Mouse (Mus musculus): ENCODE data around the gene Yrdc.

The Yrdc gene

GRCm38 (mm10) chr4:124850261-124850913 lies at the start of gene Yrdc:
Yrdc (plus strand) TSS chr4:124850679.
- DNase-seq (ENCODE audit: low read depth), result peak; percentile 98

DNA sequence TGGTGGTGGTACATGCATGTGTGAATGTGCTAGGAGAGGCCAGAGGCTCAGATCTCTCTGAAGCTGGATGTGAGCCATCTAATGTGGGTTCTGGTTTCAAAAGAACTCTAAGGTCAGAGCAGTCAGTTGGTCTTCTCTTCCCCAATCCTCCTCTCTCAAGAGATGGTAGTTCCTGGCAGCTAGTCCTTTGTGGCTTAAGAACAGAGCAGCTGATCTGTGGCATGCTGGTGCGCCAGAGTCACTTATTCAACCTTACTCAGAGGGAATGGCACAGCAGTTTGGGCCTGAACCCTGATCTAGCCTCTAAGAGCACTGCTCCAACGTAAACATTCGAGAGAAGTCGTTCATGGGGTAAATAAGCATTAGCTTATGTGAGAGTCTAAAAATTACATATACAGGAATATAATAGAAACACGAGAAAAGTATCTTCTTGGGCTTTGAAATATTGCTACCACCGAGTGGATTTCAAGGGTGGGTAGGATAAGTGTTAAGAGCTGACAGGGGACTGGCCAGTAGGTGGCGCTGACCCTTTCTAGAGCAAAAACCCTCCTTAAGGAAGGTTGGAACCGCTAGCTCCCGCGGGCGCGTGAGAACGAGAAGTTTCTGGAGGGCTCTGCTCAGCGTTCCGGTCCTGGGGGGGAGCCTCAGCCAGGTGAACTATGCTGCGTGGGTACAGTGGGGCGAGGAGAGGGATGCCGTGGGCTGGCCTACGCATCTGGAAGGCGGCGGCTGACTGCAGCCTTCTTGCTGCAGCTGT lies 48.7 kb upstream of the Yrdc start, which contains the start of gene Mtf1:
Mtf1 (plus strand) TSS at position 553 of the 757 bp plus-strand sequence.
- peak; percentile 97 for DNase-seq (ENCODE audit: low read depth)

DNA sequence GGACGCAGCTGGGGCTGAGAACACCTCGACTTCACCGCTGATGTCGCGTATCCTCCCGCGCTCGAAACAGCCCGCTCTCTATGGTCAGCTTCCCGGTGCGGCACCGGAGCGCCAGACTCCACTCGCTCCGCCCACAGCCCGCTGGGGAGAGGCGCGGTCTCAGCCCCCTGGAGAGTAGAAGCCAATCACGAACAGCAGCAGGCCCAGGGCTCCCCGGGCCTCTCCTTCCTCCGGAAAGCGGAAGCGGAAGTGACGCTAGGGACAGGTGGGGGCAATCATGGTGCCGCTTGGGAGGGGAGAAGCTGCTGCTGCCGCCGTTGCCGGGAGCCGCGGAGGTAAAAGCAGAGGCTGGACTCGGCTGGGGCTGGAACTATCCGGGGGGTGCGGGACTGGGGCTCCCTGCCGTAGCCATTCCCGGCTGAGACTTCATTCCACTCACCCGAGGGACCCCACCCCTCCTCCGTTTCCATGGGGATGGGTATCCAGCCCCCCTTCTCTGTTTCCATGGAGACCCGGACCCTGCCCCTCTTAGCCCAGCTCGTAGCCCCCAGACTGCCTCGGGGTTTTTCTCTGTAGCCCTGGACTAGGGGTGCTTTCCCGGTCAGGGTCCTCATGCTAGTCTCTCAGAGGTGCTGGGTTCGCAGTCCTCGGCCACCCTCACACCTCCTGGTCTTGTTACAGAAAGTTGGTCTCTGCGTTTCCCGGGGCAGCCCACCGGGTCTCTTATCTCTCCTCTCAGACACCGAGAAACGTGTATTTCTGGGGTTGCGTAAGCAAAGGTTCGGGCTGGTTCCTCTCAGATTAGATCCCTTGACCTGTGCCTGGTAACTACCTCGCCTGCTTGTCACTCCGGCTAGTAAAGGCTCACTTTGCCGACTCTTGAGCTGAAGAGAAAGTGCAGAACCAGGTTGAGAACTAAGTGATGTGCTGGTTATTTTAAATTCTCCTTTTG lies 47.9 kb upstream of the Yrdc start:
- peak; percentile 98 for DNase-seq (ENCODE audit: low read depth)

DNA sequence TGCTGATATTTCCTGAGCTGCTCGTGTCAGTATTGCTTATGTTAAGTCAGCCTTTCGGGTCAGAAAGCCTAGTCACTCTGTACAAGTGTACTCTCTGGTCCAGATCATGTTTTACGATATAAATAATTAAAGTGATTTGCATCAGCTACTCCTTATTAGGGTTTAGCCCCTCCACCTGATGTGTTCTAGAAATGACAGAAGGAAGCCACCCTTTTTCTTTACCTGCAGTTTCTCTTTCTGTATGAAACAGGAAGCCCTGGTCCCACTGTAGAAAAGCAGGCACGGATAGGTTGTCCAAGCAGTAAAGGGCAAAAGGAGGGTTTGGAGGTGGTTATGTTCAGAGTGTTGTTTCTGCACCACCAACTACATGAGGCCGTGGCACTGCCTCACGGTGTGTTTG lies 47.1 kb upstream of the Yrdc start:
- no peak for DNase-seq (ENCODE audit: low read depth)

DNA sequence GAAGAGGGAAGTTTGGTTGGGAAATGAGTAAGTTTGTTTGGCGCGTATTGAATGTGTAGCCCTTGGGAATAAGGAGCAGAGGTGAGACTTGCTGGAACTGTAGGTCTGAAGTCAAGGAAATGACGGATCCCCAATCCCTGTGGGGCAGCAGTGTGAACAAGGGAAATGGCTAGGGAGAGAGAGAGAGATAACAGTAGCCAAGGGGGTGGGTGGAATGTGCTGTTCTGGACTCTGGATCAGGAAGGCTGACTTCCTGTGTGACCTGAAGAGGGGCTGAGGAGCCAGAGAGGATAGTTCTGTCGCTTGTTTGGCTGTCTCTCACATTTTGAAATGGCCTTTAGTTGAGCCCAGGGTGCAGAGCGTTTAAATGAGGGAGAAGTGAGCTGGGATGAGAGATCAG lies 42.0 kb upstream of the Yrdc start:
- DNase-seq (ENCODE audit: low read depth), result no peak

DNA sequence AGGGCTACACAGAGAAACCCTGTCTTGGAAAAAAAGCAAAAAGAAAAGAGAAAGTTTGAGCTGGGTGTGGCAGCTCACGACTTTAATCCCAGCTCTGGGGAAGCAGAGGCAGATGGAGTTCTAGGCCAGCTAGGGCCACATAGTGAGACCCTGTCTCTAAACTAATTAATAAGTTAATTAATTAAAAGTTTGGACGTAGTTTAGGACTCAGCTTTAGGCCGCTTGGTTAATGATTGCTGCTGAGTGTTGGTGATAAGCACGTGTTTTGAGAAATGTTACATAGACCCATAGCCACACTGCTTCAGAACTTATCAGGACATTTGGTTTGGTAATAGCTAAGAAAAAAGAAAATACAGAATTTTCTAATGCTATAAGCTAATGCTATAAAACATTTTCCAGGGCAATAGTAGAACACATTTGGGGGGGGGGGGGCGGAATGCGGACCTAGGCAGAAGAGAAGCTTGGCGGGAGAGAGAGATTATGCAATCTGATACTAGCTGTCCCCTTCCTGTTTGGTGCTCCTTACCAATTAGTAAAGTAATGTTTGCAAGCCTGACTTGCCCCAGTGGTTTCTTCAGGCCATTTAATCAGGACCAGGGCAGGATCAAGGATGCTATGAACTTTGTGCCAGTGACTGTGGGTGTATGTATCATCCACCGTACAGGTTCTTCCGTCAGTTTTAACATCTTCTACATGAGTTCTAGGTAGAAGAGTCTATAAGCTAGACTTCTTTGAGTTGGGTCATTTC lies 41.2 kb upstream of the Yrdc start:
- DNase-seq (ENCODE audit: low read depth), result no peak

DNA sequence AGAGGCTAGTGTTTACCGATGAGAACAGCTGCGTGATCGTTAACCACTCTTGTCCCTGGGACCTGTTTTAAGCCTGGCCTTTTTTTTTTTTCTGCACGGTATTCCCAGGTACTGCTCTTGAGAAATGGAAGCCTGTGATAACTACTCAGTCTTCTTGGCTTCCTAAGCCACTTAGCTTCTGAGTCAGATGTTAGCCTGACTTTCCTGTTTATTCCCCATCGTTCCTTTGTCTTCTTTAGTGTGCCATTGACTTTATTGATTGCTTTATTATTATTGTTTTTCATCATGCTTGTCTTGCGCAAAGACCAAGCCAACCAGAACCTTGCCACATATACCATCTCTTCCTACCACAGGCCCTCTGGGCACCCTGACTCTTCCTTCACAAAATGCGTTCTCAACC lies 40.4 kb upstream of the Yrdc start:
- DNase-seq (ENCODE audit: low read depth), result no peak

- no peak for DNase-seq (ENCODE audit: low read depth)
These were observed 39.0 kb upstream of the Yrdc start for GRCm38 (mm10) chr4:124811347-124811975.

GRCm38 (mm10) chr4:124815901-124816300 lies 34.6 kb upstream of the Yrdc start:
- DNase-seq (ENCODE audit: low read depth), result no peak

- peak; percentile 90 for DNase-seq (ENCODE audit: low read depth)
These were observed 32.7 kb upstream of the Yrdc start for GRCm38 (mm10) chr4:124817803-124818202.

DNA sequence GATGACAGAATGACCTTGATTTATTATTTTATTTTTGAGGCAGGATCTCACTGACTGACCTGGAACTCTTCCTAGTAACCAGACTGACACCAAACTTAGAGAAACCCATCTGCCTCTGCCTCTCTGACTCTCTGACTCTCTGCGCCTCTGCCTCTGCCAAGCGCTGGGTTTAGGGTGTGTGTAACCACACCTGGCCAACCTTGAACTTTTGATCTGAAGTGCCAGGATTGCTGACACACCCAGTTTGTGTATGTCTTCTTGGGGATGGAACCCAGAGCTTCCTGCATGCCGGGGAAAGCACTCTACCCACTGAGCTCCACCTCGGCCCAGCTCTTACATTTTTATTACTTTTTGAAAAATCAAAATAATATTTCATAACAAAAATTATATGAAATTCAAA lies 31.6 kb upstream of the Yrdc start:
- no peak for DNase-seq (ENCODE audit: low read depth)

DNA sequence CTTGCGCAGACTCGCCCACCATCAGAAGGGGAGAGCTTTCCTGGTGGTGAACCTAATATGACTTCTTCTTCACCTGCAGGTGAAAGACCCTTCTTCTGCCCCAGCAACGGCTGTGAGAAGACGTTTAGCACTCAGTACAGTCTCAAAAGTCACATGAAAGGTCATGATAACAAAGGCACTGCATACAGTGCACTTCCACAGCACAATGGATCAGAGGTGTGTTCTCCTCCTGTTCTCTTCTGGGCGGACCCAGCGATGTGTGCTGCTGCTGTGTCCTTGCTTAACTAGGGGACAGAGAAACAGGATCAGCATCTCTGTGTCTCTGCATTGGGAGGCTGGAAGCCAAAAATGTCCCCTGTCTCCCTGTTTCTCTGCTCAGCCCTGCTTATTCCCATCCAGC lies 25.5 kb upstream of the Yrdc start:
- no peak for DNase-seq (ENCODE audit: low read depth)

- DNase-seq (ENCODE audit: low read depth), result no peak
These were observed 25.0 kb upstream of the Yrdc start for GRCm38 (mm10) chr4:124825371-124825965.

- peak; percentile 65 for DNase-seq (ENCODE audit: low read depth)
These were observed 20.8 kb upstream of the Yrdc start for GRCm38 (mm10) chr4:124829671-124830070.

DNA sequence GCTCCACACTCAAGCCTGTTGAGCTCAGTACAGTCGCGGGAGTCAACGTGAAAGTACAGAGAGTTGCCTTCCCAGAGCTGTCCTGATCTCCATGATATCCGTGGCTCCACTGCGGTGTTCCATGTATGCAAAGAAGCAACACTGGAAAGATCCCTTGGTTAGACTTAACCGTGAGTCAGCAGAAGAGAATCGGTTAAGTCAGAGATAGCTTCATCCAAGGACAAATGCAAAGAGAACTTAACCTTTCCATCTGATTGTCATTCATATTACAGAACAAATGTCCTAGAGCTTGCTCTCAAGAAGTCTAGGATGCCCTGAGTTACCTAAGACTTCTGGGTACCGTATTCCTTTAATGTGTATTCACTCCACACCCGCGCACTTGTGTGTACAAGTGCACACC lies 17.7 kb upstream of the Yrdc start:
- no peak for DNase-seq (ENCODE audit: low read depth)

- no peak for DNase-seq (ENCODE audit: low read depth)
These were observed 12.3 kb upstream of the Yrdc start for GRCm38 (mm10) chr4:124838035-124838700.

GRCm38 (mm10) chr4:124840998-124841397 lies 9.5 kb upstream of the Yrdc start:
- DNase-seq (ENCODE audit: low read depth), result peak; percentile 38

DNA sequence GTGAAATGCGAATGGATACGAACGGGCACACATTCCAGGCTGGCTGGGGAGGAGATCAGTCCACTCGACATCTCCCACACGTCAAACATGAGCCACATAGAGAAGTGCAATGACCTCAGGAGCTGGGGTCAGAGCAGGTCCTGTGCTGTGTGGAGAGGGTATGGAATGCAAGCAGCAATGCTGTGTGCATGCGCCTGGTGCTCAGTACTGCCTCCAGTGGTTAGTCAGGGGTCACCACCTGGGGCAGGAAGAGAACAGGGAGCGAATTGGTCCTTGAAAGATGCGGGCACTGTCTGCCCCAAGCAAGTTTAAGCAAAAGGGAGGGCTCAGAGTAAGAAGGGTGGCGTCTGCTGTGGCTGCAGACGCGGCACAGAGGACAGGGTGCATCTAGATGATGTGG lies 7.0 kb upstream of the Yrdc start:
- DNase-seq (ENCODE audit: low read depth), result peak; percentile 53

- peak; percentile 91 for DNase-seq (ENCODE audit: low read depth)
These were observed 2.9 kb upstream of the Yrdc start for GRCm38 (mm10) chr4:124847573-124847972.

- DNase-seq (ENCODE audit: low read depth), result peak; percentile 76
These were observed 733 bp upstream of the Yrdc start for GRCm38 (mm10) chr4:124849631-124850260.
